In genomic region chr12:100479270-100479869, GRCm38 (mm10) we compare ENCODE assay signal across 9 mouse cellular contexts. TPM values are rescaled to one million over a fixed set of nuclear protein-coding genes. Genes with fewer than 3 reads are reported as not detected.
DNase-seq lines count a peak whose midpoint lies in the region; ATAC-seq and TF ChIP-seq lines count a peak whose summit lies in the region.
"Had no signal": no experiment of that assay in that cellular context is flagged by ENCODE, and none has a peak within 500 bp of the region (broad histone marks: within the 10 kb centered on the region; RNA-seq: fewer than 3 reads in every experiment).

No protein-coding gene starts in this region.

- no peaks in the 10 kb centered on the region for H3K27me3 ChIP-seq in lung, embryonic 14.5 days (ENCODE audit: insufficient read depth, low read length)
- H3K27me3 ChIP-seq in lung, postnatal 0 days (replicated peaks; ENCODE audit: insufficient read depth, low read length) = no peaks in the 10 kb centered on the region
- no peaks in the 10 kb centered on the region for H3K27me3 ChIP-seq in intestine, embryonic 15.5 days (replicated peaks)
- H3K27me3 ChIP-seq in stomach, embryonic 15.5 days (replicated peaks) = no peaks in the 10 kb centered on the region
- H3K27me3 ChIP-seq: limb, embryonic 15.5 days had no signal

- intact Hi-C loops in gastrocnemius, adult 2 months (cut with DNase I) = loop anchor here (5.0 kb wide), 1 partner anchor 292 kb away; no protein-coding TSS in a partner anchor
- intact Hi-C loops in gastrocnemius, postnatal 36 days (cut with DNase I) = no loop called here

- no peak for TF ChIP-seq EP300 in lung, postnatal 0 days (IDR thresholded peaks at IDR 0.05)

- no peak overlapping the region for H3K4me2 ChIP-seq in lung, embryonic 14.5 days
- no peak overlapping the region for H3K4me2 ChIP-seq in lung, postnatal 0 days (replicated peaks; ENCODE audit: low read depth, low read length)
- peak overlapping the region; percentile 24 for H3K4me2 ChIP-seq in intestine, embryonic 15.5 days (replicated peaks)
- H3K4me2 ChIP-seq in stomach, embryonic 15.5 days = peak overlapping the region; percentile 23
- H3K4me2 ChIP-seq: limb, embryonic 15.5 days had no signal

- no peaks in the 10 kb centered on the region for H3K4me1 ChIP-seq in lung, embryonic 14.5 days (ENCODE audit: insufficient read depth)
- H3K4me1 ChIP-seq in lung, postnatal 0 days (ENCODE audit: insufficient read depth, low read depth, low read length) = no peaks in the 10 kb centered on the region; the same call in 1 of the 2 replicates
- H3K4me1 ChIP-seq in intestine, embryonic 15.5 days (replicated peaks) = peaks cover 7% of the 10 kb centered on the region; the same call in 1 of the 2 replicates
- H3K4me1 ChIP-seq in stomach, embryonic 15.5 days = no peaks in the 10 kb centered on the region
- H3K4me1 ChIP-seq: limb, embryonic 15.5 days had no signal

- 60% methylated on average over 10 of the region's 10 CpGs for WGBS in lung, embryonic 14.5 days
- 56% methylated on average over 10 of the region's 10 CpGs for WGBS in lung, postnatal 0 days
- WGBS in intestine, embryonic 15.5 days = 54% methylated on average over 10 of the region's 10 CpGs
- 56% methylated on average over 10 of the region's 10 CpGs for WGBS in stomach, embryonic 15.5 days

- H3K9me3 ChIP-seq in lung, embryonic 14.5 days (ENCODE audit: low read depth, low read length) = no peaks in the 10 kb centered on the region
- H3K9me3 ChIP-seq in lung, postnatal 0 days (ENCODE audit: low read length) = no peaks in the 10 kb centered on the region
- no peaks in the 10 kb centered on the region for H3K9me3 ChIP-seq in intestine, embryonic 15.5 days
- no peaks in the 10 kb centered on the region for H3K9me3 ChIP-seq in stomach, embryonic 15.5 days
- H3K9me3 ChIP-seq: limb, embryonic 15.5 days had no signal

- H3K27ac ChIP-seq in gastrocnemius, adult 2 months = peak overlapping the region; percentile 94
- H3K27ac ChIP-seq in lung, embryonic 14.5 days (ENCODE audit: low read depth) = no peak overlapping the region
- H3K27ac ChIP-seq in lung, postnatal 0 days (ENCODE audit: low read length) = no peak overlapping the region
- H3K27ac ChIP-seq in intestine, embryonic 15.5 days = peak overlapping the region; percentile 77
- peak overlapping the region; percentile 16; the same call in 1 of the 2 replicates for H3K27ac ChIP-seq in stomach, embryonic 15.5 days

- ATAC-seq in lung, embryonic 14.5 days (ENCODE audit: insufficient read depth) = no peak
- no peak for ATAC-seq in lung, postnatal 0 days
- peak; percentile 76 for ATAC-seq in intestine, embryonic 15.5 days
- peak; percentile 34; the same call in 1 of the 2 replicates for ATAC-seq in stomach, embryonic 15.5 days (ENCODE audit: insufficient read depth, low FRiP score, low read depth)

- H3K4me3 ChIP-seq in gastrocnemius, adult 2 months = peak overlapping the region; percentile 7; the same call in 1 of the 2 replicates
- no peak overlapping the region for H3K4me3 ChIP-seq in lung, embryonic 14.5 days (ENCODE audit: low read depth, low read length)
- H3K4me3 ChIP-seq in lung, postnatal 0 days (ENCODE audit: low read depth, low read length) = no peak overlapping the region
- no peak overlapping the region for H3K4me3 ChIP-seq in intestine, embryonic 15.5 days (replicated peaks)
- no peak overlapping the region for H3K4me3 ChIP-seq in stomach, embryonic 15.5 days (replicated peaks)
- H3K4me3 ChIP-seq: limb, embryonic 15.5 days had no signal

- peaks cover 12% of the 10 kb centered on the region; the same call in 1 of the 2 replicates for H3K36me3 ChIP-seq in lung, embryonic 14.5 days (ENCODE audit: insufficient read depth)
- H3K36me3 ChIP-seq in lung, postnatal 0 days (ENCODE audit: insufficient read depth, low read length) = no peaks in the 10 kb centered on the region
- H3K36me3 ChIP-seq in intestine, embryonic 15.5 days = no peaks in the 10 kb centered on the region
- no peaks in the 10 kb centered on the region for H3K36me3 ChIP-seq in stomach, embryonic 15.5 days

- no peak for TF ChIP-seq CTCF in gastrocnemius, adult 2 months (IDR thresholded peaks at IDR 0.05)
- 0 out of 2 replicates have a peak, but pooled peaks have one; percentile 8 for TF ChIP-seq CTCF in lung, embryonic 14.5 days (IDR thresholded peaks at IDR 0.05; ENCODE audit: low read depth)
- TF ChIP-seq CTCF in lung, postnatal 0 days (IDR thresholded peaks at IDR 0.05) = no peak

- H3K9ac ChIP-seq in lung, embryonic 14.5 days = no peak overlapping the region
- H3K9ac ChIP-seq in lung, postnatal 0 days (replicated peaks; ENCODE audit: low read depth) = no peak overlapping the region
- H3K9ac ChIP-seq in intestine, embryonic 15.5 days = no peak overlapping the region
- no peak overlapping the region for H3K9ac ChIP-seq in stomach, embryonic 15.5 days
- H3K9ac ChIP-seq: limb, embryonic 15.5 days had no signal

- DNase-seq in gastrocnemius, adult 2 months = no peak
- DNase-seq in gastrocnemius, postnatal 36 days = no peak
- DNase-seq in lung, embryonic 14.5 days = no peak
- no peak for DNase-seq in lung, postnatal 0 days (ENCODE audit: low spot score)
- DNase-seq in adrenal gland, postnatal 36 days = no peak
- DNase-seq in right cerebral cortex, postnatal 25 days = no peak

RNA-seq across cellular contexts. Expression of gene Ttc7b, which starts 41.3 kb away (rescaled TPM):
- total RNA-seq in gastrocnemius, adult 2 months (2021) = 100 to 1,000 TPM; 147 to 160 TPM
- 100 to 1,000 TPM; 138 to 139 TPM for total RNA-seq in gastrocnemius, postnatal 36 days (2021)
- 6.3 and 8.1 TPM in 2 replicates for polyA plus RNA-seq in lung, embryonic 14.5 days (2014; fragmentation: Nextera tagmentation; extraction: Ambion mirVana)
- polyA plus RNA-seq in lung, postnatal 0 days (2015; fragmentation: Nextera tagmentation; extraction: Ambion mirVana) = 6.6 and 6.9 TPM in 2 replicates
- polyA plus RNA-seq in intestine, embryonic 15.5 days (2015; fragmentation: Nextera tagmentation; extraction: Ambion mirVana) = 3.4 and 4.0 TPM in 2 replicates
- 5.4 TPM in 2 replicates for polyA plus RNA-seq in stomach, embryonic 15.5 days (2015; fragmentation: Nextera tagmentation; extraction: Ambion mirVana)
- total RNA-seq in adrenal gland, postnatal 36 days (2021) = 10 to 100 TPM; 75.9 to 82.8 TPM

Comparison
In these comparisons a context has a peak if more than half of its experiments do, and no peak if none do; other contexts are left out.
1. H3K27ac ChIP-seq: peak in gastrocnemius, adult 2 months (single experiment), intestine, embryonic 15.5 days (single experiment) and stomach, embryonic 15.5 days (single experiment); none in lung, embryonic 14.5 days (single experiment) and lung, postnatal 0 days (single experiment).
2. ATAC-seq: peak in intestine, embryonic 15.5 days (single experiment) and stomach, embryonic 15.5 days (single experiment); none in lung, embryonic 14.5 days (single experiment) and lung, postnatal 0 days (single experiment).
3. H3K4me2 ChIP-seq: peak in intestine, embryonic 15.5 days (single experiment) and stomach, embryonic 15.5 days (single experiment); none in lung, embryonic 14.5 days (single experiment) and lung, postnatal 0 days (single experiment).